28 mouse cellular contexts compared by ENCODE assay signal in genomic region chr3:33990451-33990850, GRCm38 (mm10). TPM values are rescaled to one million over a fixed set of nuclear protein-coding genes. Genes with fewer than 3 reads are reported as not detected.
A peak's percentile ranks its signal among the peaks of the same experiment; 100 is the strongest.
DNase-seq lines count a peak whose midpoint lies in the region; ATAC-seq and TF ChIP-seq lines count a peak whose summit lies in the region.
"Had no signal": no experiment of that assay in that cellular context is flagged by ENCODE, and none has a peak within 500 bp of the region (broad histone marks: within the 10 kb centered on the region; RNA-seq: fewer than 3 reads in every experiment).

No protein-coding gene starts in this region.

- peaks cover 27% of the 10 kb centered on the region for H3K4me1 ChIP-seq in heart, embryonic 12.5 days (replicated peaks)
- H3K4me1 ChIP-seq in heart, postnatal 0 days (ENCODE audit: control insufficient read depth, insufficient read depth) = peaks cover 28% of the 10 kb centered on the region
- H3K4me1 ChIP-seq: embryonic facial prominence, embryonic 10.5 days; embryonic facial prominence, embryonic 15.5 days; forebrain, embryonic 13.5 days; kidney, embryonic 15.5 days; liver, embryonic 12.5 days; stomach, embryonic 15.5 days had no signal

- WGBS in heart, embryonic 12.5 days = 67% methylated on average over 10 of the region's 10 CpGs
- 81% methylated on average over 10 of the region's 10 CpGs for WGBS in heart, postnatal 0 days

- intact Hi-C loops in gastrocnemius, adult 2 months (cut with DNase I) = loop anchor here (5.0 kb wide), 1 partner anchor 47 kb away; no protein-coding TSS in a partner anchor
- intact Hi-C loops in gastrocnemius, postnatal 14 days (cut with DNase I; ENCODE audit: low total_unique reads) = no loop called here
- intact Hi-C loops in heart, postnatal 10 days (cut with DNase I) = no loop called here

- no peaks in the 10 kb centered on the region for H3K27me3 ChIP-seq in heart, embryonic 12.5 days (replicated peaks)
- no peaks in the 10 kb centered on the region for H3K27me3 ChIP-seq in heart, postnatal 0 days (ENCODE audit: control insufficient read depth, insufficient read depth, low read length)
- H3K27me3 ChIP-seq: CH12.LX; embryonic facial prominence, embryonic 15.5 days; forebrain, embryonic 13.5 days; kidney, embryonic 15.5 days; liver, embryonic 12.5 days; stomach, embryonic 15.5 days had no signal

- no peak for DNase-seq in gastrocnemius, adult 2 months
- no peak for DNase-seq in gastrocnemius, postnatal 14 days
- no peak for DNase-seq in heart, postnatal 10 days
- peak; percentile 87 for DNase-seq in ES-CJ7 (ENCODE audit: low read depth, low spot score)
- DNase-seq in heart, postnatal 0 days (ENCODE audit: low spot score) = no peak
- DNase-seq in layer of hippocampus, adult 9-10 months (ENCODE audit: low spot score) = no peak
- DNase-seq: adrenal gland, postnatal 10 days; cerebellum, adult 8-10 months; cerebellum, postnatal 25 days; kidney, adult 18-20 months; kidney, postnatal 36 days; layer of hippocampus, postnatal 36 days; left cerebral cortex, postnatal 4 days; liver, postnatal 0 days; lung, postnatal 36 days; right cerebral cortex, postnatal 25 days had no signal

- H3K36me3 ChIP-seq in heart, embryonic 12.5 days = no peaks in the 10 kb centered on the region
- H3K36me3 ChIP-seq in heart, postnatal 0 days (replicated peaks; ENCODE audit: control insufficient read depth, insufficient read depth, low read length) = no peaks in the 10 kb centered on the region
- H3K36me3 ChIP-seq: embryonic facial prominence, embryonic 10.5 days; embryonic facial prominence, embryonic 15.5 days; kidney, embryonic 15.5 days; liver, embryonic 12.5 days; stomach, embryonic 15.5 days had no signal

- no peak for TF ChIP-seq CTCF in gastrocnemius, adult 2 months (IDR thresholded peaks at IDR 0.05)
- no peak for TF ChIP-seq CTCF in heart, postnatal 0 days (IDR thresholded peaks at IDR 0.05; ENCODE audit: low read depth)

- no peak for TF ChIP-seq EP300 in heart, postnatal 0 days (IDR thresholded peaks at IDR 0.05; ENCODE audit: low read depth)

- H3K4me3 ChIP-seq in gastrocnemius, adult 2 months = peak overlapping the region; percentile 67
- no peak overlapping the region for H3K4me3 ChIP-seq in heart, embryonic 12.5 days
- H3K4me3 ChIP-seq in heart, postnatal 0 days (ENCODE audit: low read depth, low read length) = no peak overlapping the region
- H3K4me3 ChIP-seq: embryonic facial prominence, embryonic 10.5 days; embryonic facial prominence, embryonic 15.5 days; forebrain, embryonic 13.5 days; kidney, embryonic 15.5 days; layer of hippocampus, adult 2 months; liver, embryonic 12.5 days; stomach, embryonic 15.5 days had no signal

- H3K27ac ChIP-seq in gastrocnemius, adult 2 months = peak overlapping the region; percentile 92
- H3K27ac ChIP-seq in heart, embryonic 12.5 days (ENCODE audit: poor library complexity, severe bottlenecking) = peak overlapping the region; percentile 88; the same call in 1 of the 2 replicates
- H3K27ac ChIP-seq in heart, postnatal 0 days (ENCODE audit: low read depth) = peak overlapping the region; percentile 96
- H3K27ac ChIP-seq: embryonic facial prominence, embryonic 10.5 days; embryonic facial prominence, embryonic 15.5 days; forebrain, embryonic 13.5 days; kidney, embryonic 15.5 days; layer of hippocampus, adult 2 months; liver, embryonic 12.5 days; stomach, embryonic 15.5 days had no signal

- no peak overlapping the region for H3K4me2 ChIP-seq in heart, embryonic 12.5 days
- no peak overlapping the region for H3K4me2 ChIP-seq in heart, postnatal 0 days (ENCODE audit: low read depth, low read length)
- H3K4me2 ChIP-seq: embryonic facial prominence, embryonic 15.5 days; forebrain, embryonic 13.5 days; kidney, embryonic 15.5 days; liver, embryonic 12.5 days; midbrain, embryonic 11.5 days; stomach, embryonic 15.5 days had no signal

- no peak overlapping the region for H3K9ac ChIP-seq in heart, embryonic 12.5 days
- no peak overlapping the region for H3K9ac ChIP-seq in heart, postnatal 0 days (replicated peaks; ENCODE audit: low read depth, low read length)
- H3K9ac ChIP-seq: embryonic facial prominence, embryonic 15.5 days; forebrain, embryonic 13.5 days; kidney, embryonic 15.5 days; liver, embryonic 12.5 days; liver, postnatal 0 days; stomach, embryonic 15.5 days had no signal

- H3K9me3 ChIP-seq in heart, embryonic 12.5 days (replicated peaks) = no peaks in the 10 kb centered on the region
- H3K9me3 ChIP-seq in heart, postnatal 0 days (replicated peaks; ENCODE audit: control insufficient read depth, low read length) = no peaks in the 10 kb centered on the region
- H3K9me3 ChIP-seq: embryonic facial prominence, embryonic 10.5 days; embryonic facial prominence, embryonic 15.5 days; forebrain, embryonic 13.5 days; kidney, embryonic 15.5 days; liver, embryonic 12.5 days; stomach, embryonic 15.5 days had no signal

- no peak for ATAC-seq in heart, embryonic 12.5 days (ENCODE audit: insufficient number of reproducible peaks, low FRiP score)
- no peak for ATAC-seq in heart, postnatal 0 days (ENCODE audit: insufficient read depth, low read depth)
- ATAC-seq: forebrain, embryonic 13.5 days; hindbrain, embryonic 16.5 days; liver, embryonic 12.5 days; liver, postnatal 0 days; midbrain, embryonic 16.5 days had no signal

RNA-seq across cellular contexts. Expression of gene Fxr1, which starts 29.3 kb away (rescaled TPM):
- 100 to 1,000 TPM; 397 to 430 TPM for total RNA-seq in gastrocnemius, adult 2 months (2021)
- 100 to 1,000 TPM; 388 to 401 TPM for total RNA-seq in gastrocnemius, postnatal 14 days (2021)
- 76.1 and 79.7 TPM in 2 replicates for polyA plus RNA-seq in heart, embryonic 12.5 days (2016; fragmentation: Nextera tagmentation; extraction: Ambion mirVana)
- total RNA-seq in heart, postnatal 10 days (2021) = 100 to 1,000 TPM; 156 to 159 TPM
- total RNA-seq in heart, postnatal 0 days (2014; rRNA removed; ENCODE audit: low replicate concordance) = 71.5 and 85.9 TPM in 2 replicates
- 67.7 and 71.1 TPM in 2 replicates for polyA plus RNA-seq in heart, postnatal 0 days (2015; fragmentation: Nextera tagmentation; extraction: Ambion mirVana)
